Comparison of ENCODE assay signal across 7 mouse cellular contexts in the genomic region with DNA sequence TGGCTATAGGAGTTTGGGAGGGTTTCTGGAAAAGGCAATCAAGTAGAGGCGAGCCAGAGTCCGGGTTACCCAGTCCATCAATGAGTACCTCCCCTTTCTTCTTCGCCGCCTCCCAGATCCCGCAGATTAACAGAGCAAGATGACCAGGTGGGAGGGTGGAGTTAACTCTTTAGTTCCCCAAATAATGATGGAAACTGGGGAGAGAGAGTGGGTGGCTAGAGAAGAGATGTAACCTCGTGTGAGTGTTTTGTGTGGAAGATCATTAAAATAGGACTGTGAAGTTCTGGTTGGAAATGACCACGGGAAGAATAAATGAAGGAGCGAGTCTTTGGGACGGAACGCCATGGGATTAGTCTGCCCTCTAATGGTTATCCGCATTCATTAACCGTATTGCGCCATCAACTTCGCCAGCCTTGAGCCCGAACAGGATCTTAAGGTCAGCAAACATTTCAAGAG. TPM values are rescaled to one million over a fixed set of nuclear protein-coding genes. Genes with fewer than 3 reads are reported as not detected.
DNase-seq lines count a peak whose midpoint lies in the region.

No protein-coding gene starts in this region.

- intact Hi-C loops in heart, postnatal 10 days (cut with DNase I): loop anchor here (1.0 to 5.0 kb wide), 2 partner anchors 34 to 54 kb away; a partner anchor contains a TSS

- no peak overlapping the region for H3K27ac ChIP-seq in forebrain, embryonic 10.5 days

- H3K4me3 ChIP-seq in forebrain, embryonic 10.5 days: peak overlapping the region; percentile 51

- peak; percentile 89 for DNase-seq in NIH3T3 (ENCODE audit: low read depth)
- peak; percentile 58 for DNase-seq in c-Kit-positive CD71-negative TER-119-negative erythroid progenitor cells, embryonic 14.5 days (ENCODE audit: low read depth)
- DNase-seq in forebrain, embryonic 10.5 days (ENCODE audit: extremely low spot score, low spot score): peak; percentile 70
- peak; percentile 82 to 85 for DNase-seq in heart, postnatal 10 days
- peak; percentile 60 to 77 for DNase-seq in kidney, postnatal 4 days
- peak; percentile 88 for DNase-seq in lung, postnatal 10 days
- peak; percentile 84 for DNase-seq in retina, postnatal 1 day

- no peaks in the 10 kb centered on the region for H3K36me3 ChIP-seq in forebrain, embryonic 10.5 days (replicated peaks)

- H3K4me1 ChIP-seq in forebrain, embryonic 10.5 days: peaks cover 20% of the 10 kb centered on the region

- H3K9me3 ChIP-seq in forebrain, embryonic 10.5 days: no peaks in the 10 kb centered on the region

- 0% methylated on average over 15 of the region's 15 CpGs for WGBS in forebrain, embryonic 10.5 days

- peaks cover 71% of the 10 kb centered on the region for H3K27me3 ChIP-seq in forebrain, embryonic 10.5 days (ENCODE audit: poor library complexity, severe bottlenecking)

RNA-seq across cellular contexts. Expression of a gene that starts 0.7 kb away (rescaled TPM):
- 2.0 and 2.3 TPM in 2 replicates for polyA plus RNA-seq in forebrain, embryonic 10.5 days (2016; fragmentation: Nextera tagmentation; extraction: Ambion mirVana)
- total RNA-seq in heart, postnatal 10 days (2021): 10 to 100 TPM; 35.4 to 37.8 TPM

RNA-seq across cellular contexts. Expression of a gene that starts 9.6 kb away (rescaled TPM):
- 344 and 355 TPM in 2 replicates for polyA plus RNA-seq in forebrain, embryonic 10.5 days (2016; fragmentation: Nextera tagmentation; extraction: Ambion mirVana)
- 10 to 100 TPM; 55.3 to 57.5 TPM for total RNA-seq in heart, postnatal 10 days (2021)

RNA-seq across cellular contexts. Expression of a gene that starts 24.5 kb away (rescaled TPM):
- polyA plus RNA-seq in forebrain, embryonic 10.5 days (2016; fragmentation: Nextera tagmentation; extraction: Ambion mirVana): 58.9 and 59.6 TPM in 2 replicates
- total RNA-seq in heart, postnatal 10 days (2021): 10 to 100 TPM; 55.9 to 62.7 TPM

RNA-seq across cellular contexts. Expression of a gene that starts 32.9 kb away (rescaled TPM):
- 40.9 and 41.9 TPM in 2 replicates for polyA plus RNA-seq in forebrain, embryonic 10.5 days (2016; fragmentation: Nextera tagmentation; extraction: Ambion mirVana)
- total RNA-seq in heart, postnatal 10 days (2021): 10 to 100 TPM; 24.4 to 28.3 TPM

RNA-seq across cellular contexts. Expression of a gene that starts 43.0 kb away (rescaled TPM):
- polyA plus RNA-seq in forebrain, embryonic 10.5 days (2016; fragmentation: Nextera tagmentation; extraction: Ambion mirVana): 176 and 192 TPM in 2 replicates
- total RNA-seq in heart, postnatal 10 days (2021): 100 to 1,000 TPM; 126 to 128 TPM
